ENCODE assay signal across 20 mouse cellular contexts in the genomic region with DNA sequence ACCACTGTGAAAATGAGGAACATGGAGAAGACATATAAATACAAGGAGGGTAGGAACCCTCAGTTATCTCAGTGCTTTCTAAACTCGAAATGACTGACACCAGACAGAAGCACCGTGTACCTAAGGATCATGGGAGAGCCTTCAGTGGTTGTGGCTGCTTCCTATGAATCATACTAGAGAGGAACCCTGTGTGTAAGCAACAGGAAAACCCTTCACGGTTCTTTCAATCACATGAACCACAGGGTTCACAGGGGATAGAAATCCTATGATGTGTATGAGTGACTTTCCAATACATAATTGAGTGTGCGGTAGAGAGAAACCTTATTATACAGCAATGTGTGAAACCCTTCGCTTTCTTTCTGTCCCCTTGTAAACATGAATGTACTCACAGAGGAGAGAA. TPM values are rescaled to one million over a fixed set of nuclear protein-coding genes. Genes with fewer than 3 reads are reported as not detected.
DNase-seq lines count a peak whose midpoint lies in the region; ATAC-seq lines count a peak whose summit lies in the region.
"Had no signal": no experiment of that assay in that cellular context is flagged by ENCODE, and none has a peak within 500 bp of the region (broad histone marks: within the 10 kb centered on the region; RNA-seq: fewer than 3 reads in every experiment).

No protein-coding gene starts in this region.

- no peaks in the 10 kb centered on the region for H3K36me3 ChIP-seq in kidney, embryonic 16.5 days (ENCODE audit: insufficient read depth, low read length)
- H3K36me3 ChIP-seq: embryonic facial prominence, embryonic 13.5 days; forebrain, embryonic 12.5 days; hindbrain, embryonic 13.5 days had no signal

- H3K4me1 ChIP-seq in kidney, embryonic 16.5 days (ENCODE audit: insufficient read depth, low read length), result no peaks in the 10 kb centered on the region
- H3K4me1 ChIP-seq: embryonic facial prominence, embryonic 13.5 days; forebrain, embryonic 12.5 days; hindbrain, embryonic 13.5 days had no signal

- peak; percentile 73 for DNase-seq in heart, adult 11 months
- DNase-seq in heart, adult 9 months (ENCODE audit: low spot score in 2 of 2), result no peak
- DNase-seq in 416B (ENCODE audit: low read depth), result peak; percentile 95
- DNase-seq in right cerebral cortex, postnatal 14 days, result no peak
- no peak for DNase-seq in adrenal gland, adult 18-20 months (ENCODE audit: low spot score in 2 of 2)
- DNase-seq: adrenal gland, postnatal 10 days; cerebellum, adult 11-12 months; cerebellum, adult 9-10 months; cerebellum, postnatal 25 days; gastrocnemius, postnatal 10 days; heart, postnatal 10 days; heart, postnatal 4 days had no signal

- H3K4me3 ChIP-seq in kidney, embryonic 16.5 days (ENCODE audit: low read length), result no peak overlapping the region
- H3K4me3 ChIP-seq: embryonic facial prominence, embryonic 13.5 days; forebrain, embryonic 12.5 days; hindbrain, embryonic 13.5 days had no signal

- no peaks in the 10 kb centered on the region for H3K27me3 ChIP-seq in kidney, embryonic 16.5 days (ENCODE audit: insufficient read depth, low read length)
- H3K27me3 ChIP-seq: embryonic facial prominence, embryonic 13.5 days; hindbrain, embryonic 13.5 days had no signal

- no peak overlapping the region for H3K4me2 ChIP-seq in kidney, embryonic 16.5 days (replicated peaks; ENCODE audit: low read depth, low read length)
- H3K4me2 ChIP-seq: embryonic facial prominence, embryonic 13.5 days; forebrain, embryonic 12.5 days; hindbrain, embryonic 13.5 days had no signal

- ATAC-seq in common myeloid progenitor, adult 5-6 weeks (replicated peaks; ENCODE audit: low read depth, poor library complexity, severe bottlenecking), result peak; percentile 67
- ATAC-seq in megakaryocyte progenitor cell, adult 5-6 weeks (replicated peaks; ENCODE audit: poor library complexity), result peak; percentile 63
- ATAC-seq in kidney, embryonic 16.5 days (ENCODE audit: low FRiP score, low TSS enrichment), result no peak
- ATAC-seq: forebrain, embryonic 16.5 days; hindbrain, postnatal 0 days had no signal

- 88% methylated on average over 5 of the region's 5 CpGs for WGBS in kidney, embryonic 16.5 days

- H3K9ac ChIP-seq in kidney, embryonic 16.5 days (replicated peaks; ENCODE audit: low read length), result no peak overlapping the region
- H3K9ac ChIP-seq: embryonic facial prominence, embryonic 13.5 days; forebrain, embryonic 12.5 days; hindbrain, embryonic 13.5 days had no signal

- H3K9me3 ChIP-seq in kidney, embryonic 16.5 days (ENCODE audit: low read length), result no peaks in the 10 kb centered on the region
- H3K9me3 ChIP-seq: embryonic facial prominence, embryonic 13.5 days; forebrain, embryonic 12.5 days; hindbrain, embryonic 13.5 days had no signal

- no peak overlapping the region for H3K27ac ChIP-seq in kidney, embryonic 16.5 days (ENCODE audit: low read length)
- H3K27ac ChIP-seq: embryonic facial prominence, embryonic 13.5 days; forebrain, embryonic 12.5 days; hindbrain, embryonic 13.5 days; hindbrain, postnatal 0 days had no signal

RNA-seq across cellular contexts. Expression of a gene that starts 24.1 kb away (rescaled TPM):
- total RNA-seq in common myeloid progenitor, adult 5-6 weeks (2017), result 4.3 and 7.2 TPM in 2 replicates
- 1.9 and 2.6 TPM in 2 replicates for total RNA-seq in megakaryocyte progenitor cell, adult 5-6 weeks (2015)
- total RNA-seq in megakaryocyte progenitor cell, adult 5-6 weeks (2017), result 1.7 TPM in 2 replicates
- 1.9 and 2.5 TPM in 2 replicates for polyA plus RNA-seq in kidney, embryonic 16.5 days (2015; fragmentation: Nextera tagmentation; extraction: Ambion mirVana)
- total RNA-seq in adrenal gland, adult 18-20 months (2021), result 100 to 1,000 TPM in 1 of 2 experiments, 10 to 100 TPM in 1; 72.7 to 115 TPM

Comparison
In these comparisons a context has a peak if more than half of its experiments do, and no peak if none do; other contexts are left out.
1. DNase-seq: peak in heart, adult 11 months (single experiment) and 416B (single experiment); none in heart, adult 9 months (0 of 2), right cerebral cortex, postnatal 14 days (single experiment) and adrenal gland, adult 18-20 months (0 of 2).